Mouse (Mus musculus): ENCODE data around the gene Entpd3. TPM values are rescaled to one million over a fixed set of nuclear protein-coding genes. Genes with fewer than 3 reads are reported as not detected.

The Entpd3 gene
- polyA plus RNA-seq, 1 experiment from 2014 or later = 0.66 TPM

Other genes with a start within 250 kb of the Entpd3 start
- 0.11 and 0.15 TPM in 2 replicates for gene Myrip, start 238.3 kb upstream of the Entpd3 start, polyA plus RNA-seq (2014; fragmentation: Nextera tagmentation; extraction: Ambion mirVana)
- gene Eif1b, start 47.6 kb upstream of the Entpd3 start, polyA plus RNA-seq (2014; fragmentation: Nextera tagmentation; extraction: Ambion mirVana) = 156 and 157 TPM in 2 replicates
- gene Rpl14, start 31.6 kb downstream of the Entpd3 start, polyA plus RNA-seq (2014; fragmentation: Nextera tagmentation; extraction: Ambion mirVana) = 644 and 729 TPM in 2 replicates

All from heart, embryonic 11.5 days (tissue).